Mouse (Mus musculus): ENCODE data around the gene Cmya5. TPM values are rescaled to one million over a fixed set of nuclear protein-coding genes. Genes with fewer than 3 reads are reported as not detected.
"Not testable (repeated sequence)": the region's sequence is repeated elsewhere in the genome, so short reads cannot be mapped to it uniquely, and the experiment has no call there.

Gene Cmya5
- total RNA-seq (2015; ENCODE audit: low replicate concordance) (not detected in 2 replicates), total RNA-seq (2017; ENCODE audit: low replicate concordance) (0.17 TPM in 1 of 2 replicates, not detected in the other)

DNA sequence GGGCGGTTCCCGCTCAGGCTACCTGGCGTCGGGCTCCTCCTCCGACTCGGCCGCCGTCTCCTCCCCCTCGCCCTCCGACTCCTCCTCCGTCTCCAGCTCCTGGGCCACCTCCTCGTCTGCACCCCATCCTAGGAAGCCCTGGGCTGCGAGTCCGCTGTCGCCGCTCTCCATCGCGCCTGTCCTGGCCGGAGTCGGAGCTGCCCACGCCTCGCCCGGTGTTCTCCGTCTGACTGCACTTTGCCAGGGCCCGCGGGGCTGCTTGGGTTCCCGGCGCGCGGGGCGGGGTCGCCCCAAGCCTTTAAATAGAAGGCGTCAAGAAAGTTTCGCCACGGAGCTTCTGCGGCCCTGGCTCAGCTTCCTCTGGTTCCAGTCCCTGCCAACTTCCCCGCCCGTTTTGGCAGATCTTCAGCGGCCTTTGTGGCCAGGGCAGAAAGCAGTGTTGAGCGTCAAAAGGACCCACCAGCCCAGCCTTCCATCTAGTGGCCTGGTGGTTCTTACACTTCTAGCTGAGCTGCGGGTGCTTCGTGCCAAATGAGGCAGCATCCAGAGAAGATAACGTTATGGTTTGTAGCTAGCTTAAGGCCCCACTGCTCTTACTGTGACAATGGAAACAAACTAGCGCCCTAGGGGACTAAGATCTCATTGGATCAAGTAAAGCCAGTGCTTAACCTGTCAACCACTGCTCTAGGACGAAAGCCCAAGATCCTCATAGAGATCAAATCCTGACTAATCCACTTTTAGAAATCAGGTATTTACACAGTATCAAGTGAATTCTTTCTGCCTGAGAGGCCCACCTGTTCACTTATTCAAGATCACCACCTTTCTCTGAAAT is at the start of gene Cmya5:
TSS of gene Cmya5 (minus strand) at position 389 of the 832 bp plus-strand sequence.
- ATAC-seq (replicated peaks; ENCODE audit: low FRiP score, poor library complexity, severe bottlenecking), result 0 out of 2 replicates have a peak, but pooled peaks have one; percentile 39

DNA sequence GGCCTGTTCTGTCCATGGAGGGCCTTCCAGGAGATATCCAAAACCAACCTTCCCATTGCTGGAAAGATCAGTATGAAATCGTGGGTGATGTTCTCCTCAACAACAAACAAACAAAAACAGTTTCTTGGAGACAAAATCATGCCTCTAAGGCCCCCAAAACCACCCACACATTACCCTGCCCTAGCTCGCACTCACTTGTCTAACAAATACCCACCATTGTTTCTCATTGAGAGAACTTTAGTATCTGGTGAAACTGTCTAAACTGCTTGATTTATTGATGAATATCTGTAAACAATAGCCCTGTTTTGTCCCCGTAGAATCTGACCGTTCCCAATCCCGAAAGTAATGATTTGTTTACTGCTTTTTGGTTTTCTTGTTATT is 48.1 kb upstream of the Cmya5 start:
- no peak for ATAC-seq (replicated peaks; ENCODE audit: low FRiP score, poor library complexity, severe bottlenecking)

DNA sequence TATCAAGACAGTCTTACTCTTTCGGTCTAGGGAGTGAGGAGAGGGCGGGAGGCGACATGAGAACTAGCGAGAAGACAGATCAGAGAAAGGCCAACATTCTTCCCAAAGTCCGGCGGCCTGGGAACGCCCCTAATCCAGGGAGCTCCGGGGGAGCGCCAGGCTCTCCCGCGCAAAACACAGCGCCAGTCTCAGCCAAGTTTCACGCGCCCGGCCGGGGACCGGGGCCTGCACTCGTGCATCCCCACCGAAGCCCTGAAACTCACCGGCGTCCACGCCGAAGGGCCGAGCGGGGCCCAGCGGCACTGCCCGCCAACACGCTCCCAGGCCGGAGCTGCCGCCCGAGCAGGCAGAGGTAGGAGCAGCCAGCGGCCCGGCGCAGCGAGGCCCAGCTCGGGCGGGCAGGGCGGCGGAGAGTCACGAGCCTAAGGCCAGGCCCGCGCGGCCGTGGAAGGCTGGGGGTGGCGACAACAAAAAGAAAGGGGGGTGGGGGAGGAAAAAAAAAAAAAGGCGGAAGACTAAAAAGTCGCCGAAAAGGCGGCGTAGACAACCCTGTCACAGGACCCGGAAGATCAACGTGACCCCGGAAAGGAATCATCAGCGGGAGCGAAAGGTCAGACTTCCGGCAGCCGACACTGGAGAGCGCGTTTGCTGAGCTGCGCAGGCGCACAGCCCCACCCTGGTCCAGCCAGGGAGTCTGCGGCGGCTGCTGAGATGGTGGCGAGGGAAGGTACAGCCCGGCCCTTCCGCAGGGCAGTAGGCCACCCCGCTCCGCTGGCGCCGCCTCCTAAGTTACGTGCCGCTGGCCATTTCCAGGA is 47.5 kb upstream of the Cmya5 start, which contains the start of gene Tent2:
TSS of gene Tent2 (minus strand) at position 555 of the 815 bp plus-strand sequence.
- peak; percentile 100 for ATAC-seq (replicated peaks; ENCODE audit: low FRiP score, poor library complexity, severe bottlenecking)

DNA sequence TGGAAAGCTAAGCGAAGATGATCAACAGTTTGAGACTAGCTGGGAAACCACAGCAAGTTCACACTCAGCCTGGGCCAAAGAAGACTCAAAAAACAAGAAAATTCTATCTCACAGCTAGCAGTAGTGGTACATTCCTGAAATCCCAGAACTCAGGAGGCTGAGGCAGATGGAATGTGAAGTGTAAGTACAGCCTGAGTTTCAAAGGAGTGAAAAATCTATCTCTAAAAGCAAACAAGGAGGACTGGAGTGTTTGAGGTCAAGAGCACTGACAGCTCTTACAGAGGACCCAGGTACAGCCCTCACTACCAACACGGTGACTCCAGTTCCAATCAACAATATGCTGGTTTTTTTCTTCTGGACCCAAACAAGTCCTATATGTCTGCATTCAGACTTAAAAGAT is 44.9 kb upstream of the Cmya5 start:
- ATAC-seq (replicated peaks; ENCODE audit: low FRiP score, poor library complexity, severe bottlenecking), result no peak

DNA sequence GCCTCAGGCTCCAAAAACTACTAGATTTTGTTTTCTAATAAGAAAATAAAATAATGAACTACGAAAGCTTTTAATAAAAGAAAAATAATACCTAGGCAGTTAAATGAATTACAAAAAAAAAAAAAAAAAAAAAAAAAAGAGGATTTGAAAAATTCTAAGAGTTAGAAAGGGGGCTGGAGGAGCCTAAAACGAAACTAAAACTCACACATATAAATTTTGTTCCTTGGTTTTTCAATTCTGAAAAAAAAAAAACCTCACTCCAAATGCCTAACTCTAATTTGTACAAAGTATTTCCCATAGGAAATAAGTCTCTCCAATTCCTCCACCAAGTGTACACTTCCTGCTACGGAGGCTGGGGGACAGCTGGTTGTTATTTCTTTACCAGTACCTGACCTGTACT is 44.2 kb upstream of the Cmya5 start:
- ATAC-seq (replicated peaks; ENCODE audit: low FRiP score, poor library complexity, severe bottlenecking), result no peak

DNA sequence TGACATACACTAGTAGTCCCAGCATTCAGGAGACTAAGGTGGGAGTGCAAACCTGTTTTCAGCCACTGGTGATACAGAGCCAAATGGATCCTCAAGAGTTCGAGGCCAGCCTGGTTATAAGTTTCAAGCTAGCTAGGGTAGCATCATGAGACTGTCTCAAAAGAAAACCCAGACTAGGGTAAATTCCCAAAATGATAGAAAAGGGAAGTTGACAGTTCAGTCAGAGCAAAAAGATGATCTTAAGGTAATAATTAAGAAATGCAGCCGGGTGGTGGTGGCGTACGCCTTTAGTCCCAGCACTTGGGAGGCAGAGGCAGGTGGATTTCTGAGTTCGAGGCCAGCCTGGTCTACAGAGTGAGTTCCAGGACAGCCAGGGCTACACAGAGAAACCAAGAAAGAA is 43.3 kb upstream of the Cmya5 start:
- not testable (repeated sequence) for ATAC-seq (replicated peaks; ENCODE audit: low FRiP score, poor library complexity, severe bottlenecking)

DNA sequence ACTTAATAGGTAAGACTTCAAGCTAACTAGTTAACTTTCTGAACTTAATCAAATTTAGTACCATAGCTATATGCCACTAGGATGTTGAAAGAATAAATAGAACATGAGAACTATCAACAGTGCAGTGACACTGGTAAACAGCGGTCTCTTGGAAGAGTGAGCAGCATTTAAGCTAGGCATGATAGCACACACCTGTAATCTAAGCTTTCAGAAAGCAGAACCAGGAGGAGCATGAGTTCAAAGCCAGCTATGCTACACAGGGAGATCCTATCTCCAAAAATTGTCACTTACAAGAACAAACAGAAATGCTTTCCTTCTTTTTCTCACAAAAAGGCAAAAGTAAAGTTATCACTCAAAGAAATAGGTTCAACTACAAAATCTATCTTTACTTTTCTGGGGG is 35.8 kb upstream of the Cmya5 start:
- ATAC-seq (replicated peaks; ENCODE audit: low FRiP score, poor library complexity, severe bottlenecking), result no peak

DNA sequence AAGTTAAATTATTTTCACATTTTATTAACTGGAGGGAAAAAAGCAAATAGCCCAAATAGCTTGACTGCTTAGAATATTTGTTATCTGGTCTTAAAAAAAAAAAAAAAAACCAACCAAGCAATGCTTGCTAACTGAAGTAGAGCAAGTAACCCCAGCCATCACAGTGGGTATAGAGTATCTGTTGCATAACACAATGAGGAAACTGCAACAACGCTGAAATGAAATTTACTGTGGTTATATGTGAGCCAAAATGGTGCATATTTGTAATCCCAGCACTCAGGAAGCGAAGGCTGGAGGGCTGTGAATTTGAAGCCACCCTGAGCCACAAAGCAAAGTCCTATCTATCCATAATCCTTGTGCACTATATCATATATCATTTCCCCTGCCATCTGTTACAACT is 35.0 kb upstream of the Cmya5 start:
- ATAC-seq (replicated peaks; ENCODE audit: low FRiP score, poor library complexity, severe bottlenecking), result no peak

DNA sequence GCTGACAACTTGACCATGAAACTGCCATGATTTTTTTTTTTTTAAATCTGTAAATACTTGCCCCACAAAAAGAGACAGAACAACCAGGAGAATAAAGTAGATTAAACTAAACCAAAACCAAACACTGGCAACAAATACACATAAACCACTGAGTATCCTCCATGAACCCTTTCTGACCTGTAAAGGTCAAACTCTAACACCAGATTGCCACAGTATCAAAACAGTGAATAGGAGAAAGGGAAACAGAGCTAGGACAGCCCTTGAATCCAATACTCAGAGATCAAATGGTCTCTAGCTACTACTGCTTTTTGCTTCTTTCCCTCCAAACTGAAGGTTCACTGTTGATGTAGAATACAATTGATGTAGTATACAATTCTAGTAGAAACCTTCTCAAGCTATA is 33.0 kb upstream of the Cmya5 start:
- no peak for ATAC-seq (replicated peaks; ENCODE audit: low FRiP score, poor library complexity, severe bottlenecking)

DNA sequence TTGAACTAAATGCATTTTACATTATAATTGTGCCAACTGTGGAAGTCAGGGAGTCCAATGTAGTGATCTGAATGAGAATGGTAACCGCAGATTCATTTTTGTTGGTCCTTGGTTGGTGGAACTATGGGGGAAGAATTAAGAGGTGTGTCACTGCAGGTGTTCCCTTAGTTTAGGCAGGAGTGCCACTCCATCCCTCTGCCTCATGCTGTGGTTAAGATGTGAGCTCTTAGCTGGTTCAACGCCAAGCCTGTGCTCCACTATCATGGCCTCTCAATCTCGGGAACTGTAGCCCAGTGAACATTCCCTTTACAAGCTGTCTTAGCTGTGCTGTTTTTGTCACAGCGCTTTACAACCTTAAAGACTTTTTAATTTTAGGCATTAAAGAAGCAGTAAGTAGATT is 18.8 kb upstream of the Cmya5 start:
- no peak for ATAC-seq (replicated peaks; ENCODE audit: low FRiP score, poor library complexity, severe bottlenecking)

DNA sequence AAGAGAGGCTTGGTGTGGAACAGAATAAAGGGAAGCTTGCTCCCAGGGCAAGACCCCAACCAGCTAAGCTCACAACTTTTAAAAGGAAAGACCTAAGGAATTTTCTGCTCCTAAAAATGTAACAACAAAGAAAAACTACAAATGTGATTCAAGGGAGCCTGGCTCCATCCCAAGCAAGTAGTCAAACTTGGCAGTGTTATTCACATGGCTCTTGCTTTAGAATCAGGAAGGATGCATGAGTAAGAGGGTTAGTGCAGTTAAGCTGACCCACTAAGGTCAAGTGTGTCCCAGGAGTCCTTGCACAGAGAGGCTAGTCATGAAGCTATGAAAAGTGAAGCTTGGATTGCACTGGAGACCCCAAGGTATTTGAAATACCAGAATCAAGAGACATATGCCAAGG is 17.9 kb upstream of the Cmya5 start:
- ATAC-seq (replicated peaks; ENCODE audit: low FRiP score, poor library complexity, severe bottlenecking), result no peak

DNA sequence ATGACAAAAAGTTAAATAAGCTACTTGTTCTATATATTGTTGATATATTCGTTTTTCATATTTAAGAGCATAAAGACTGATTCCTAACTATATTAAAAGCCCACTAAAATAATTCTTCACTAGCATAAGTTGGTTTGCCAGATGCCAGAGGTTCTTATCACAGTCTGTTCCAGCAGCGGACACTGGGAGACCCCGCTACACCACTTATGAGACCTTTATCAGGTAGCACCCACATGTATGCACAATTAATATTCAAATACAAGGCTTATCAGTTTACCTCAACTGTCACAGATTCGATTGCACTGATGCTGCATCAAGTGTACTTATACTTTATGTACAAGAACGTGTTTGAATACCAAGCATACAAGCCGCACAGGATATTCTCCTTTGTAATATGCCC is 13.7 kb upstream of the Cmya5 start:
- ATAC-seq (replicated peaks; ENCODE audit: low FRiP score, poor library complexity, severe bottlenecking), result no peak

DNA sequence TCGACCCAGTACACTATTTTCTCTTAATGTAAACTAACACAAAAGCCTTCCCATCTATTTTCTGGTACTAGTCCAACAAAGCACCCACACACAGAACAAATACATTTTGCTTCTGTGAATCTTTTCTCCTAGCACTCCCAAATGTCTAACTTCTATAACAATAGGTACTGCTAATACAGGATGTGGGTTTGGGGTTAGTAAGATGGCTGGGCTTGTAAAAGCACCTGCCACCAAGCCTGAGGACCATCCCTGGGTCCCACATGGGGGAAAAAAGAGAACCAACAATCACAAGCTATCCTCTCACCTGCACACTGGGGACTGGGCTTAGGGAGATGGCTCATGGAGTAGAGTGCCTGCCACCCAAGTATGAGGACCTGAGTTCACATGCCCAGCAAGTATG is 8.8 kb upstream of the Cmya5 start:
- ATAC-seq (replicated peaks; ENCODE audit: low FRiP score, poor library complexity, severe bottlenecking), result no peak

DNA sequence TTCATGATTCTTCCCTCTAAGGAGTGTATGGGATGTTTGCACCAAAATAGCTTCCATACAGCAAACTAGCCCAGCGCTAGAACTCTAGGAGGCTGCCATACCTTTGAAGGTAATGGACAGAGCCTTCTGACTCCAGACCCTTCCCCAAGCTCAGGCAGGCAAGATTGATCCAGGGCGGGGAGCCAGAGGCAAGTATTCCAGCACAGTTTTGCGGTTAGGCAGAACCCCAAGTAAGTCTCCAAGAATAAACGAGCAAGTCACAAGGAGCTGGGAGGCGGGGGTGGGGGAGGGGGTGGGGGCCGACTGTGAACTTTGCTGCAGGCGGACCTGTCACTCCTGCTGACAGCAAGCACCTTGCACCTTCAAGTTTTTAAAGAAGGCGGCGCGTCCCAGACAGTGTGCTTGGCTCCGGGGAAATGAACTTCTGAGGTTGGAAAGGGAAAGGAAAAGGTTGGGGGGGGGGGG is 673 bp downstream of the Cmya5 start:
- ATAC-seq (replicated peaks; ENCODE audit: low FRiP score, poor library complexity, severe bottlenecking), result no peak

DNA sequence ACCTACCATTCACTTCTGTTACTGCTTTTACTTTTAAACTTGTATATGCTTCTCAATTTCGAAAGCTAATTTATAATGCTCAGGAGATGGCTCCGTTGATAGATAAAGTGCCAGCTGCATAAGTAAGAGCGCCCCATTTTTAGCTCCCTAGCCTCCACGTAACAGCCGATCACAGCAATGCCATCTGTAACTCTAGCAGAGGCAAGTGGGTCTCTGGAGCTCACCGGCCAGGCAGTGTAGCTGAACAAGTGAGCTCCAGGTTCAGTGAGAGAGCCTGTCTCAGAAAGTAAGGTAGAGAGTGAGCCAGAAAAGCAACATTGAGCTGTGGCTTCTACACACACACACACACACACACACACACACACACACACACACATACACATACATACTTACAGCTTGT is 3.3 kb downstream of the Cmya5 start:
- ATAC-seq (replicated peaks; ENCODE audit: low FRiP score, poor library complexity, severe bottlenecking), result no peak

DNA sequence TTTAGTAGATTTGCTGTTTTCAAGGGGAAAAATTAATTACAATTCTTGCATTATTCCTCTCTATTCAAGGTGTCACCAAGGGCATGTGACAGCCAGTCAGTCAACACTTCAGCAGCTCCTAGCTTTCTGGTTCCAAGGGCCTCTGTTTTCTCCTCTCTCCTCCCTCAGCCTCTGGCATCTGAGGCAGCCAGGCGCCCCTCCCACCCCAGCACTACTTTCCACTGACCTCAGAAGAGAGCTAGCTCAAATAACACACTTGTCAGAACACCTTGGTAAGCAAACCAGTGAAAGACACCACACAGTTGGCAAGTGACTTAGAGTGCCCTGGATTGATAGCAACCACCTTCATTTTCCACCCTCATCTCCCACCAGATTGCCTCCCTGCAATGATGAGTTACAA is 6.5 kb downstream of the Cmya5 start:
- ATAC-seq (replicated peaks; ENCODE audit: low FRiP score, poor library complexity, severe bottlenecking), result no peak

DNA sequence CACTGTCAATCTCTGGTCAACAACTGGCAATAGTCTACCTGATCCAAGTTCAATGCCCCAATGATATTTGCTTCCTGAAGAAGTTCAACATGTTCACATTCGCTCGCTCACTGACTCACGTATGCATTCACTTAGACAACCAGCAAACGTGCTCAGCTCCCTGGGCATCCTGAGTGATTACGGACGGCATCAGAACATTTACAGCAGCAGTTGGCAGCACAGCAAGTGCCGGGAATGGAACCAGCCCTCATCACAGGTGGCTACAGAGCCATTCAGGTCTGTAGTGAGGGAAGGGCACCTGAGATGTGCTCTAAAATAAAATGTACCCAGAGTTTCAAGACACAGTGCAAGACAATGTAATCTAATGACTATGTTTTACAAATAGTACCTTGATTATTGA is 7.4 kb downstream of the Cmya5 start:
- ATAC-seq (replicated peaks; ENCODE audit: low FRiP score, poor library complexity, severe bottlenecking), result no peak

DNA sequence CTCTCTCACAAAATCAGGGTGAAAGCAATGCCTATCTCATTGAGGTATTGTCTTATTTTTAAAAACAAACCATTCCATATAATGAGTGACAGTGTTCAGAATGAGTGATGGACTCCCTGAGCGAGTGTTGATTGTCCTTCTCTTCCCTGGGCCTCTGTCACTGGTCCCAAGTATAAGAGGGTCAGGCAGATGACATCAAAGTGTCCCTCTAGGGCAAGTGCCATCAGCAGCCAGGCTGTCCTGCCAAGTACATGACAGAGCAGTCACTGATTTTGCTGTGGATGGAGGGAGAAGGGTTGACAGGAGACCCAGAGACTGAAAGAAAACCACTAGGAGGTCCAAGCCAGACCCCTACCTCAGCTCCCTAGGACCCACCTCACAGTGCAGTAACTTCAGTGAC is 8.3 kb downstream of the Cmya5 start:
- ATAC-seq (replicated peaks; ENCODE audit: low FRiP score, poor library complexity, severe bottlenecking), result no peak

DNA sequence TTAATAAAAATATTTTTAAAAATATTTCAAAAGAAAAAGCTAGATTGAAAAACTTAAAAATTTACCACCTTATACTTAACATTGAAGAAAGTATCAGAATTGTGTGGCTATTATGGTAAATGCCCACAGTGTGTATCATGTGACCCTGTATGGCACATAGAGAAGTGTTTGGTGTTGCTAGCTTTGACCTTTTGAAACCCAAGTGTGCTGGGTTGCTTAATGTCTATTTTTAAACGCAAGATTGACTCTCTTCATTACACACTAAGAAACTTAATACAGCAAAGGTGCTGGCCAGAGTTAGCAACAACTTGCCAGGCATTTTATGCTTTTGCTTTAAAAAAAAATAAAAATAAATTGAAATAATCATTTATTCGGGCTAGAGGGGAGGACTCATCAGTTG is 9.0 kb downstream of the Cmya5 start:
- no peak for ATAC-seq (replicated peaks; ENCODE audit: low FRiP score, poor library complexity, severe bottlenecking)

DNA sequence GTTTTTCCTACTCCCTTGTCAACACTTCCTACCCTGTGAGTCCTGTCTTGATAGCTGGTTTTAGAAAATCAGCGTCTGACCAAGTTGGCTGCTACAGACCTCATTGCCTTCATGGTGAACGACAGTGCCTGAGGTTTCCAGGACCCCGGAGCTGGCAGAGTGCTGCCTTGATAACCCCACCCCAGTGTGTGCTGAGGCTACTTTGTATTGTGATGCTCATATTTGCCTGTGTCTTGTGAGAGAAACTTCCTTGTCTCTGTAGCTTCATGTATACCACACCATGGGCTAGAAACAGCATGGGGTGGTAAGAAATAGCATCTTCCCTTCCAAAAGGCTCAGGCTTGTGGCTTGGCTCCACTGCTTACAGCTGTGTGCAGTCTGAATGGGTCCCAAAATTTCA is 13.8 kb downstream of the Cmya5 start:
- ATAC-seq (replicated peaks; ENCODE audit: low FRiP score, poor library complexity, severe bottlenecking), result no peak

DNA sequence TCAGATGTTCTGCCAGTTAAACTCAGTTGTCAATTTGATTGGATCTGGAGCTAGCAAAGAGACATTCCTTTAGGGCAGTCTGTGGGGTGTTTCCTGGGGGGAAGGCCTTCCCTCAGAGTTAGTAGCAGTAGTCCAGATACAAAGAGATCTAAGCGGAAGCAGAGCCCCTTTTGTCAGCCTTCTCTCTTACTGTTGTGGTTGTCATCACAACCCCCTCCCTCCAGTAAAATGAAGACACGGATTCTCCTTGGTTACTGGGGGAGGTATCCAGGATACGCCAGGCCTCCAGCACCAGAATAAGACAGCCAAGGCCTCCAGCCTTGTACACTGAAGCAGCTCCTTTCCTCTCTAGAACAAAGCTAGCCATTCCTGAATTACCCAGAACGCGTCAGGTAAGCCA is 15.6 kb downstream of the Cmya5 start:
- no peak for ATAC-seq (replicated peaks; ENCODE audit: low FRiP score, poor library complexity, severe bottlenecking)

Data from erythroblast, adult 5-6 weeks (primary cell).